Mouse (Mus musculus) thymus, adult 2 months (tissue): ENCODE results near the gene Ldlrad2. TPM values are rescaled to one million over a fixed set of nuclear protein-coding genes. Genes with fewer than 3 reads are reported as not detected.

ENCODE experiments used
- DNase-seq: peaks from one replicate; pipeline ENCODE4 v3.0.0; 2021
- H3K27ac ChIP-seq: fragments of 200-500 bp; 2 replicates; pipeline ENCODE4 v1.5.1; 2012; ENCODE audit warnings: low read length, control low read depth; ENCODE audit not compliant: control insufficient read depth, insufficient read depth
- H3K27me3 ChIP-seq: fragments of 200-500 bp; 2 replicates; pipeline ENCODE4 v1.6.1; 2012; ENCODE audit warnings: mild to moderate bottlenecking, low read length, moderate library complexity, mixed read lengths; ENCODE audit not compliant: control insufficient read depth, insufficient read depth
- H3K36me3 ChIP-seq: fragments of 200-500 bp; 2 replicates; pipeline ENCODE4 v1.6.1; 2012; ENCODE audit warnings: mild to moderate bottlenecking, low read length, moderate library complexity; ENCODE audit not compliant: control insufficient read depth, insufficient read depth
- H3K4me1 ChIP-seq: fragments of 200-500 bp; replicated peaks from 2 replicates; pipeline ENCODE4 v1.6.1; 2012; ENCODE audit warnings: low read length; ENCODE audit not compliant: control insufficient read depth, insufficient read depth
- H3K4me3 ChIP-seq: fragments of 200-500 bp; 2 replicates; pipeline ENCODE4 v1.5.1; 2012; ENCODE audit warnings: mild to moderate bottlenecking, low read length, control low read depth, moderate library complexity; ENCODE audit not compliant: control insufficient read depth, insufficient read depth
- CTCF ChIP-seq: fragments of 200-500 bp; IDR thresholded peaks from 2 replicates; pipeline ENCODE4 v1.5.1; 2012; ENCODE audit warnings: mild to moderate bottlenecking, control low read depth, low read length, moderate library complexity, borderline replicate concordance; ENCODE audit not compliant: control insufficient read depth, poor library complexity, insufficient read depth; ENCODE audit errors: extremely low read depth
- POLR2A ChIP-seq: fragments of 200-500 bp; IDR thresholded peaks from 2 replicates; pipeline ENCODE4 v1.6.1; 2012; ENCODE audit warnings: mild to moderate bottlenecking, low read length, control low read depth, moderate library complexity; ENCODE audit not compliant: control insufficient read depth, poor library complexity, insufficient read depth; ENCODE audit errors: extremely low read depth
- WGBS: fragments of 180-500 bp; shearing (Covaris S2); methylation state at CpG from one replicate; pipeline ENCODE4 v1.1.7; 2018; 5-methylcytosine and 5-hydroxymethylcytosine counted together
- polyA plus RNA-seq: library from polyadenylated mRNA; depleted of rRNA; stranded (reverse); fragments of >200 nt; gene quantifications from 2 replicates; pipeline ENCODE4 v1.2.3, GENCODE M21; 2012; rRNA removed

The Ldlrad2 gene
- polyA plus RNA-seq, 1 experiment = not detected

GRCm38 (mm10) chr4:137542968-137543367 is 31.4 kb downstream of the Ldlrad2 start:
- TF ChIP-seq POLR2A (no peak), CTCF (no peak)
- WGBS = 93% methylated on average over 10 of the region's 10 CpGs

GRCm38 (mm10) chr4:137540356-137540755 is 34.0 kb downstream of the Ldlrad2 start:
- no peak overlapping the region for H3K4me3 ChIP-seq
- no peak for DNase-seq
- no peaks in the 10 kb centered on the region for H3K36me3 ChIP-seq
- TF ChIP-seq CTCF = no peak
- no peak for TF ChIP-seq POLR2A
- no peaks in the 10 kb centered on the region for H3K4me1 ChIP-seq
- no peak overlapping the region for H3K27ac ChIP-seq
- WGBS = 62% methylated on average over 14 of the region's 14 CpGs
- H3K27me3 ChIP-seq = no peaks in the 10 kb centered on the region

More at GRCm38 (mm10) chr4:137542968-137543367, 31.4 kb downstream of the Ldlrad2 start:
- DNase-seq = no peak
- no peak overlapping the region for H3K4me3 ChIP-seq
- no peaks in the 10 kb centered on the region for H3K4me1 ChIP-seq
- H3K36me3 ChIP-seq = no peaks in the 10 kb centered on the region
- no peaks in the 10 kb centered on the region for H3K27me3 ChIP-seq
- no peak overlapping the region for H3K27ac ChIP-seq

- TF ChIP-seq CTCF = no peak
- no peak for TF ChIP-seq POLR2A
- DNase-seq = no peak
- no peak overlapping the region for H3K4me3 ChIP-seq
- H3K27ac ChIP-seq = no peak overlapping the region
- H3K4me1 ChIP-seq = no peaks in the 10 kb centered on the region
- H3K27me3 ChIP-seq = no peaks in the 10 kb centered on the region
- WGBS = 87% methylated on average over 6 of the region's 6 CpGs
- H3K36me3 ChIP-seq = no peaks in the 10 kb centered on the region
These were observed 46.5 kb downstream of the Ldlrad2 start for GRCm38 (mm10) chr4:137527872-137528271.

GRCm38 (mm10) chr4:137527368-137527767 is 47.0 kb downstream of the Ldlrad2 start:
- no peak for TF ChIP-seq CTCF
- no peak for TF ChIP-seq POLR2A
- no peak overlapping the region for H3K4me3 ChIP-seq
- no peak overlapping the region for H3K27ac ChIP-seq
- H3K36me3 ChIP-seq = no peaks in the 10 kb centered on the region
- WGBS = 91% methylated on average over 4 of the region's 4 CpGs
- H3K27me3 ChIP-seq = no peaks in the 10 kb centered on the region
- H3K4me1 ChIP-seq = no peaks in the 10 kb centered on the region
- DNase-seq = no peak

GRCm38 (mm10) chr4:137525426-137525825 is 48.9 kb downstream of the Ldlrad2 start:
- no peak overlapping the region for H3K27ac ChIP-seq
- no peak for DNase-seq
- H3K4me1 ChIP-seq = no peaks in the 10 kb centered on the region
- H3K27me3 ChIP-seq = no peaks in the 10 kb centered on the region
- H3K36me3 ChIP-seq = no peaks in the 10 kb centered on the region
- 95% methylated on average over 1 of the region's 1 CpGs for WGBS
- no peak overlapping the region for H3K4me3 ChIP-seq
- TF ChIP-seq CTCF (no peak), POLR2A (no peak)

Other genes with a start within 250 kb of the Ldlrad2 start
- gene Cdc42, start 216.8 kb downstream of the Ldlrad2 start, polyA plus RNA-seq = 80.3 and 94.4 TPM in 2 replicates
- gene Cela3a, start 164.8 kb downstream of the Ldlrad2 start, polyA plus RNA-seq = not detected in 2 replicates
- 1.1 and 1.4 TPM in 2 replicates for gene Cela3b, start 144.0 kb downstream of the Ldlrad2 start, polyA plus RNA-seq
- gene 1700013G24Rik, start 121.3 kb downstream of the Ldlrad2 start, polyA plus RNA-seq = 0.22 TPM in 1 of 2 replicates, not detected in the other
- gene Hspg2, start 105.8 kb downstream of the Ldlrad2 start, polyA plus RNA-seq = 21.6 and 25.6 TPM in 2 replicates
- gene Usp48, start 19.2 kb upstream of the Ldlrad2 start, polyA plus RNA-seq = 95.6 and 109 TPM in 2 replicates
- 23.5 and 26.1 TPM in 2 replicates for gene Rap1gap, start 90.2 kb upstream of the Ldlrad2 start, polyA plus RNA-seq
- gene Alpl, start 221.8 kb upstream of the Ldlrad2 start, polyA plus RNA-seq = 3.4 and 5.1 TPM in 2 replicates